Mouse (Mus musculus) small intestine, adult 2 months (tissue): ENCODE results near the gene Cebpzos.

Source experiments
- CTCF ChIP-seq: fragments of 200-500 bp; IDR thresholded peaks from 2 replicates; pipeline ENCODE4 v1.5.1; 2012; ENCODE audit warnings: low read depth, mild to moderate bottlenecking, control low read depth, inconsistent platforms, low read length, moderate library complexity, mixed read lengths; ENCODE audit not compliant: insufficient replicate concordance, insufficient read length; ENCODE audit errors: extremely low read depth
- POLR2A ChIP-seq: fragments of 200-500 bp; IDR thresholded peaks from 2 replicates; pipeline ENCODE4 v1.6.1; 2012; ENCODE audit warnings: low read depth, mild to moderate bottlenecking, control low read depth, inconsistent platforms, low read length, moderate library complexity

DNA sequence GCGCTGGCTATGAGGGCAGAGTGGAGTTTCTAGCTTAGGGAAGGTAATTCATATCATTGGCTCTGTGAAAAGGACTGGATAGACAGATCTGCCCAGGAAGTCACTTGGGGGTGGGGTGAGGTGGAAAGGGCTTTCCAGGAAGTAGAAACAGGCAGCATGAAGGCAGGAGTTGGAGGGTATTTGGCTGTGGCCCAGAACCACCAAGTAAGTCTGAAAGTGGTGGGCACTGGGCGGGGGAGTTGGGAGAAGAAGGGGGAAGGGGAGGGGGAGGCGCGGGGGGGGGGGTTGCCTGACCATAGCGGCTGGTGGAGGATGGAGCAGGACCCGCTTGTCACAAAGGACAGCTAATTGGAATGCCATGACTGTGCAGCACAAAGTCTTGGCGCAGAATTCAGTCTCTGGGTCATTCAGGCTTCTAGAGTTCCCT is 34.4 kb upstream of the Cebpzos start:
- TF ChIP-seq CTCF (no peak), POLR2A (no peak)
